ENCODE assay signal across 8 mouse cellular contexts in genomic region chr7:16845072-16845819, GRCm38 (mm10). TPM values are rescaled to one million over a fixed set of nuclear protein-coding genes. Genes with fewer than 3 reads are reported as not detected.
DNase-seq lines count a peak whose midpoint lies in the region; ATAC-seq and TF ChIP-seq lines count a peak whose summit lies in the region.

No protein-coding gene starts in this region.

- 33% methylated on average over 14 of the region's 14 CpGs for WGBS in intestine, embryonic 16.5 days
- 12% methylated on average over 14 of the region's 14 CpGs for WGBS in lung, adult 2 months
- WGBS in small intestine, adult 2 months: 13% methylated on average over 14 of the region's 14 CpGs

- H3K4me3 ChIP-seq in left cerebral cortex, adult 2 months: peak overlapping the region; percentile 30; the same call in 1 of the 2 replicates
- H3K4me3 ChIP-seq in intestine, embryonic 16.5 days (ENCODE audit: low read length): peak overlapping the region; percentile 64
- peak overlapping the region; percentile 72 for H3K4me3 ChIP-seq in lung, adult 2 months (replicated peaks; ENCODE audit: extremely low read depth, low read depth, low read length)
- H3K4me3 ChIP-seq in small intestine, adult 2 months (ENCODE audit: low read depth, low read length): peak overlapping the region; percentile 81

- DNase-seq in left cerebral cortex, adult 2 months (ENCODE audit: extremely low spot score in 1 of 2, low spot score in 2 of 2): peak in 1 of 2 experiments; percentile 11
- no peak for DNase-seq in left cerebral cortex, adult 18-20 months (ENCODE audit: low spot score in 2 of 2)
- peak; percentile 71 to 87 for DNase-seq in heart, adult 18-20 months
- DNase-seq in lung, adult 2 months: peak; percentile 58
- DNase-seq in layer of hippocampus, postnatal 14 days (ENCODE audit: low spot score in 2 of 2): no peak
- DNase-seq in right cerebral cortex, postnatal 4 days: no peak

- no peak for TF ChIP-seq CTCF in left cerebral cortex, adult 2 months (IDR thresholded peaks at IDR 0.05)
- no peak for TF ChIP-seq CTCF in lung, adult 2 months (IDR thresholded peaks at IDR 0.05; ENCODE audit: insufficient read depth, low read length)
- no peak for TF ChIP-seq CTCF in small intestine, adult 2 months (IDR thresholded peaks at IDR 0.05; ENCODE audit: extremely low read depth, insufficient read length, insufficient replicate concordance, low read depth, low read length)

- intact Hi-C loops in left cerebral cortex, adult 2 months (cut with DNase I): no loop called here

- H3K36me3 ChIP-seq in intestine, embryonic 16.5 days (ENCODE audit: control insufficient read depth, insufficient read depth, low read length): no peaks in the 10 kb centered on the region
- peaks cover 26% of the 10 kb centered on the region for H3K36me3 ChIP-seq in small intestine, adult 2 months (ENCODE audit: control insufficient read depth, insufficient read depth, low read length)

- 0 out of 2 replicates have a peak, but pooled peaks have one; percentile 16 for ATAC-seq in intestine, embryonic 16.5 days

- no peaks in the 10 kb centered on the region for H3K9me3 ChIP-seq in intestine, embryonic 16.5 days (ENCODE audit: control insufficient read depth, low read length)

- H3K4me1 ChIP-seq in intestine, embryonic 16.5 days (ENCODE audit: control insufficient read depth, insufficient read depth, low read length): peaks cover 21% of the 10 kb centered on the region
- peaks cover 13% of the 10 kb centered on the region for H3K4me1 ChIP-seq in lung, adult 2 months (ENCODE audit: control insufficient read depth, insufficient read depth, low read length)
- H3K4me1 ChIP-seq in small intestine, adult 2 months (ENCODE audit: control insufficient read depth, insufficient read depth, insufficient read length, low read length): peaks cover 20% of the 10 kb centered on the region

- no peaks in the 10 kb centered on the region for H3K27me3 ChIP-seq in intestine, embryonic 16.5 days (replicated peaks; ENCODE audit: control insufficient read depth, insufficient read depth, low read length)
- H3K27me3 ChIP-seq in small intestine, adult 2 months (ENCODE audit: control insufficient read depth, insufficient read depth, low read length): no peaks in the 10 kb centered on the region

- TF ChIP-seq POLR2A in lung, adult 2 months (IDR thresholded peaks at IDR 0.05; ENCODE audit: borderline replicate concordance, extremely low read depth, low read depth, low read length): no peak; the same call in 1 of the 2 replicates
- no peak for TF ChIP-seq POLR2A in small intestine, adult 2 months (IDR thresholded peaks at IDR 0.05; ENCODE audit: low read depth, low read length)

- H3K4me2 ChIP-seq in intestine, embryonic 16.5 days (ENCODE audit: low read depth, low read length): peak overlapping the region; percentile 98

- peak overlapping the region; percentile 77 for H3K27ac ChIP-seq in left cerebral cortex, adult 2 months
- H3K27ac ChIP-seq in intestine, embryonic 16.5 days (ENCODE audit: low read length): peak overlapping the region; percentile 78
- H3K27ac ChIP-seq in small intestine, adult 2 months (ENCODE audit: insufficient read depth, low read depth, low read length): peak overlapping the region; percentile 92

- H3K9ac ChIP-seq in intestine, embryonic 16.5 days (ENCODE audit: low read depth, low read length): peak overlapping the region; percentile 66

RNA-seq across cellular contexts. Expression of gene Prkd2, which starts 2.5 kb away (rescaled TPM):
- 10 to 100 TPM in 1 of 2 experiments, 1 to 10 TPM in 1; 6.3 to 12.0 TPM for total RNA-seq in left cerebral cortex, adult 2 months (2021)
- total RNA-seq in left cerebral cortex, adult 18-20 months (2021): 1 to 10 TPM; 5.6 to 7.8 TPM
- 10 to 100 TPM; 19.7 to 22.2 TPM for total RNA-seq in heart, adult 18-20 months (2021)
- polyA plus RNA-seq in intestine, embryonic 16.5 days (2015; fragmentation: Nextera tagmentation; extraction: Ambion mirVana): 10.3 and 11.5 TPM in 2 replicates
- polyA plus RNA-seq in lung, adult 2 months (2012; rRNA removed): 97.2 and 121 TPM in 2 replicates
- 22.9 and 44.0 TPM in 2 replicates for polyA plus RNA-seq in small intestine, adult 2 months (2012; rRNA removed)
- total RNA-seq in layer of hippocampus, postnatal 14 days (2021): 1 to 10 TPM; 6.8 to 9.1 TPM

RNA-seq across cellular contexts. Expression of gene Fkrp, which starts 28.7 kb away (rescaled TPM):
- 10 to 100 TPM; 51.0 to 52.2 TPM for total RNA-seq in left cerebral cortex, adult 2 months (2021)
- total RNA-seq in left cerebral cortex, adult 18-20 months (2021): 10 to 100 TPM; 51.3 to 56.2 TPM
- 10 to 100 TPM; 49.1 to 53.1 TPM for total RNA-seq in heart, adult 18-20 months (2021)
- 20.3 and 22.3 TPM in 2 replicates for polyA plus RNA-seq in intestine, embryonic 16.5 days (2015; fragmentation: Nextera tagmentation; extraction: Ambion mirVana)
- polyA plus RNA-seq in lung, adult 2 months (2012; rRNA removed): 41.7 and 42.0 TPM in 2 replicates
- polyA plus RNA-seq in small intestine, adult 2 months (2012; rRNA removed): 14.6 and 24.5 TPM in 2 replicates
- total RNA-seq in layer of hippocampus, postnatal 14 days (2021): 10 to 100 TPM; 45.9 to 46.2 TPM

RNA-seq across cellular contexts. Expression of gene Strn4, which starts 29.6 kb away (rescaled TPM):
- total RNA-seq in left cerebral cortex, adult 2 months (2021): 100 to 1,000 TPM; 287 to 321 TPM
- 100 to 1,000 TPM; 258 to 281 TPM for total RNA-seq in left cerebral cortex, adult 18-20 months (2021)
- total RNA-seq in heart, adult 18-20 months (2021): 10 to 100 TPM; 50.3 to 60.0 TPM
- 68.9 and 72.3 TPM in 2 replicates for polyA plus RNA-seq in intestine, embryonic 16.5 days (2015; fragmentation: Nextera tagmentation; extraction: Ambion mirVana)
- polyA plus RNA-seq in lung, adult 2 months (2012; rRNA removed): 164 and 180 TPM in 2 replicates
- 58.9 and 119 TPM in 2 replicates for polyA plus RNA-seq in small intestine, adult 2 months (2012; rRNA removed)
- 100 to 1,000 TPM; 279 to 300 TPM for total RNA-seq in layer of hippocampus, postnatal 14 days (2021)

RNA-seq across cellular contexts. Expression of gene Dact3, which starts 29.9 kb away (rescaled TPM):
- 100 to 1,000 TPM; 188 to 196 TPM for total RNA-seq in left cerebral cortex, adult 2 months (2021)
- total RNA-seq in left cerebral cortex, adult 18-20 months (2021): 100 to 1,000 TPM; 186 to 201 TPM
- 1 to 10 TPM; 8.7 to 9.4 TPM for total RNA-seq in heart, adult 18-20 months (2021)
- polyA plus RNA-seq in intestine, embryonic 16.5 days (2015; fragmentation: Nextera tagmentation; extraction: Ambion mirVana): 1.6 and 1.7 TPM in 2 replicates
- polyA plus RNA-seq in lung, adult 2 months (2012; rRNA removed): 31.7 and 41.1 TPM in 2 replicates
- polyA plus RNA-seq in small intestine, adult 2 months (2012; rRNA removed): 21.6 and 24.2 TPM in 2 replicates
- 100 to 1,000 TPM; 115 to 120 TPM for total RNA-seq in layer of hippocampus, postnatal 14 days (2021)

RNA-seq across cellular contexts. Expression of gene Gng8, which starts 46.3 kb away (rescaled TPM):
- total RNA-seq in left cerebral cortex, adult 2 months (2021): 1 to 10 TPM; 1.8 to 2.7 TPM
- 1 to 10 TPM; 2.9 to 3.4 TPM for total RNA-seq in left cerebral cortex, adult 18-20 months (2021)
- under 1 TPM in 1 of 2 experiments, not detected in 1; 0.47 TPM for total RNA-seq in heart, adult 18-20 months (2021)
- 7.8 and 9.2 TPM in 2 replicates for polyA plus RNA-seq in intestine, embryonic 16.5 days (2015; fragmentation: Nextera tagmentation; extraction: Ambion mirVana)
- 12.5 and 27.7 TPM in 2 replicates for polyA plus RNA-seq in lung, adult 2 months (2012; rRNA removed)
- polyA plus RNA-seq in small intestine, adult 2 months (2012; rRNA removed): 2.1 and 2.2 TPM in 2 replicates
- 1 to 10 TPM; 1.5 to 1.9 TPM for total RNA-seq in layer of hippocampus, postnatal 14 days (2021)

Comparison
In these comparisons a context has a peak if more than half of its experiments do, and no peak if none do; other contexts are left out.
1. DNase-seq: peak in heart, adult 18-20 months (2 of 2) and lung, adult 2 months (single experiment); none in left cerebral cortex, adult 18-20 months (0 of 2), layer of hippocampus, postnatal 14 days (0 of 2) and right cerebral cortex, postnatal 4 days (single experiment).
2. H3K4me3 ChIP-seq: peak in every context shown above with its lines; median percentile 81 in small intestine, adult 2 months; 72 in lung, adult 2 months; 64 in intestine, embryonic 16.5 days; 30 in left cerebral cortex, adult 2 months.
3. RNA of gene Strn4, which starts 29.6 kb away (total RNA-seq): 287 to 321 TPM in left cerebral cortex, adult 2 months, 279 to 300 TPM in layer of hippocampus, postnatal 14 days and 258 to 281 TPM in left cerebral cortex, adult 18-20 months; 50.3 to 60.0 TPM in heart, adult 18-20 months; every median in the first group is over 4 times any median in the second.
4. Peak in every context shown above with its lines, with median percentiles within 50 percentile points of each other: H3K27ac ChIP-seq.